Mouse (Mus musculus): Measurements from ENCODE around the gene Timm13.
A peak's percentile ranks its signal among the peaks of the same experiment; 100 is the strongest.

Gene Timm13

GRCm38 (mm10) chr10:80932700-80933420 is 32.1 kb upstream of the Timm13 start:
- DNase-seq = no peak

GRCm38 (mm10) chr10:80932206-80932605 is 31.4 kb upstream of the Timm13 start:
- DNase-seq = no peak

- DNase-seq = no peak
Measured at GRCm38 (mm10) chr10:80931695-80932094, 30.9 kb upstream of the Timm13 start.

GRCm38 (mm10) chr10:80931153-80931671 is 30.4 kb upstream of the Timm13 start:
- DNase-seq = no peak

- DNase-seq = no peak
Measured at GRCm38 (mm10) chr10:80930361-80931152, 29.8 kb upstream of the Timm13 start.

- peak; percentile 99 for DNase-seq
Measured at GRCm38 (mm10) chr10:80929299-80930226, 28.8 kb upstream of the Timm13 start, which contains the start of gene Gadd45b. Gene Gadd45b, plus strand, starts transcription at chr10:80930073.

- DNase-seq = peak; percentile 93
Measured at GRCm38 (mm10) chr10:80928586-80929298, 28.0 kb upstream of the Timm13 start.

- DNase-seq = no peak
Measured at GRCm38 (mm10) chr10:80925472-80925871, 24.7 kb upstream of the Timm13 start.

- DNase-seq = peak; percentile 70
Measured at GRCm38 (mm10) chr10:80921923-80922322, 21.2 kb upstream of the Timm13 start.

GRCm38 (mm10) chr10:80917779-80918434 is 17.1 kb upstream of the Timm13 start, which contains the start of gene Lmnb2:
Gene Lmnb2, minus strand, starts transcription at chr10:80918245.
- DNase-seq = peak; percentile 80

GRCm38 (mm10) chr10:80917336-80917778 is 16.6 kb upstream of the Timm13 start:
- peak; percentile 66 for DNase-seq

- no peak for DNase-seq
Measured at GRCm38 (mm10) chr10:80915736-80916135, 15.0 kb upstream of the Timm13 start.

GRCm38 (mm10) chr10:80915260-80915659 is 14.5 kb upstream of the Timm13 start:
- DNase-seq = no peak

- no peak for DNase-seq
Measured at GRCm38 (mm10) chr10:80914253-80914656, 13.5 kb upstream of the Timm13 start.

- DNase-seq = no peak
Measured at GRCm38 (mm10) chr10:80913364-80914011, 12.7 kb upstream of the Timm13 start.

- DNase-seq = no peak
Measured at GRCm38 (mm10) chr10:80911891-80912290, 11.1 kb upstream of the Timm13 start.

- no peak for DNase-seq
Measured at GRCm38 (mm10) chr10:80911354-80911753, 10.6 kb upstream of the Timm13 start.

GRCm38 (mm10) chr10:80909375-80910162 is 8.8 kb upstream of the Timm13 start:
- no peak for DNase-seq

GRCm38 (mm10) chr10:80904709-80905108 is 3.9 kb upstream of the Timm13 start:
- DNase-seq = no peak

Measured in kidney, postnatal 14 days (tissue).